Mouse (Mus musculus): ENCODE results near the gene Myh9.

The Myh9 gene

DNA sequence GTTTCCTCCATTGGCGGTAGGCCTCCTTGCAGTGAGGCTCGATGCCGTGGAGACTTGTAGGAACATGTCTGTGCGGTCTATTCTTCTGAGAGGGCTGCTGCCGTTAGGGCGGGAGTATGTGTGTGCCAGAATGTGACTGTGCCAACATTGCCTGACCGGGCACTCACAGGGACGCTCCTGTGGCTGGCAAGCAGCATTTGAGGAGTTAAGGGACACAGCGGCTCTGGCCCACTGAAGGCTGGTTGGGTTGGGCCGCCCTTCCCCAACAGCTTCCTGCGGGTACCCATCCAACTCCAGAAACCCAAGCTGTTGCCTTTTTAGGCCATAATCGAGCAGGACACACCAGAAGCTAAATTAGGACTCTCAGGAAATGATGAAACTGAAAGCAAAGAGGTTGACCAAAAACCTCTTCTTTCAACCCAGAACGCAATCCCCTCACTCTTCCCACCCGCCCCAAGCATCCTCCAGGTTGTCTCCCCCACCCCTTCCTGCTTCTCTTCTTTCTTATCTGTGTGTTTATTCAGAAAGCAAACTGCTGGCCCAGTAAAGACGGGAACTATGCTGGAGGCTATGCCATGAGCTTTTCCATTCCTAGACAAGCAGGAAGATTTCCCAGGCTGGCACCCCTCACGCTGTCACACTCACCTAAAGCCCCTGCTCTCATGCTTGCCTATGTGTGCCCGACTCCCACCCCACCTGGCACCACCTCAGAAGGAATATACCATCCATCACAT, 25.9 kb downstream of the Myh9 start:
- ChIA-PET POLR2A (interaction anchor here in 3 of 4 experiments (0.5 to 27.6 kb wide), 36 partner anchors 7 to 154 kb away, joined by 3 to 538 read pairs (median 4); partner anchors contain the start of genes Myh9 (in 2 of the 3), Apol8 (in 1 of the 3) and Eif3d (in 1 of the 3)), CTCF (interaction anchor here in 3 of 4 experiments (0.6 to 1.5 kb wide), 6 partner anchors 40 to 1485 kb away, joined by 3 to 6 read pairs (median 4); no protein-coding TSS in a partner anchor)

DNA sequence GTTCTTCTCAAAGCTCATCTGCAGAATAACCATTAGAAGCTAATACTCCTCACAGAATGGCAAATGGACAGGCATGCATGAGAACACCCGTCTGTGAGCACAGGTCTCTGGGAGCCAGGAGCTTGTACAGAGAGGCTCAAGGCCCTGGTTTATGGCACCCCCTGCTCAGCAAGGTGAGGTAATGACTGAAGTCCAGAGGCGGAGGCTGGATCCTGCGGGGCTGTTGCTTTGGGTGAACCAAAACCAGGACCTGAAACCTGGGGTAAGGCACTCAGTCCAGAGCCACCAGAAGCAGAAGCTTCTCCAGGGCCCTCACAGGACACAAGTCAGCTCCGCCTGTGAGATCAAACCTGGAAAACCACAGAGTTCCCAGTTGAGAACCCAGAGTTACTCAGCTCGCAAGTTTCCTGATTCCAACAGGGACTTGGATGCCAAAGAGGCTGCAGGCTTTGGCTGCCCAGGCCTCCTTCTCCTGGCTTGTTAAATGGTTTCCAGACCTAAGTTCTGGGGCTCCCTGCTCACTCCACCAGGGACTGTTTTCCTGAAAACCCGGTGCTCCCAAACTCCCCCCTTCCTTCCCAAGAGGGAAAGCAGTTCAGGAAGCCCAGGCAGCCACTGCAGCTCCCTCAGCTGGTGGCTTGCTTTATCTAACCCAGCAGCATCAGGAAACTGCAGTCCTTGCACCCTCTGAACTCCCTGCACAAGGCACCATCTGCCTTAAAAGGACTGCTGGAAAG, 28.2 kb downstream of the Myh9 start:
- POLR2A ChIA-PET = interaction anchor here (0.7 to 27.6 kb wide), 37 partner anchors 8 to 115 kb away, joined by 3 to 538 read pairs (median 6); partner anchors contain the start of genes Myh9 (in 3 of the 4), Apol8 (in 1 of the 4) and Txn2 (in 1 of the 4)
- CTCF ChIA-PET = interaction anchor here in 3 of 4 experiments (0.5 to 2.5 kb wide), 11 partner anchors 11 to 426 kb away, joined by 3 to 9 read pairs (median 4); partner anchors contain the start of gene Apol8 (in 2 of the 3)

DNA sequence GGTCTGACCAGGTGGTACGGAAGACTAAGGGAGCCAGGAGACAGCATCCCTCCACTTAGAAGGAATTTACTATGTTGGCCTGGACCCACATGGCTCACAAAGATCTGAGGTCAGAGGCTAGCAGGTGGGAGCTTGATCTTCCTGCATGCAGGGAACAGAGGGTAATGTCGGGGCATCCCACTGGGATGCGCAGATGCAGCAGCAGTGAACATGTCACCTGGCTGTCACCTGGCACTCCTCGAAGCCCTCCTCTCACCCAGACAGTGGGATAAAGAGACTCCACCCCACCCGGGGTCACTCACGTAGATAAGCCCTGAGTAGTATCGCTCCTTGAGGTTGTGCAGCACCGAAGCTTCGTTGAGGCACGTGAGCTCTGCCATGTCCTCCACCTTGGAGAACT, 29.4 kb downstream of the Myh9 start:
- POLR2A ChIA-PET = interaction anchor here in 2 of 4 experiments (1.0 to 27.6 kb wide), 9 partner anchors 10 to 145 kb away, joined by 3 to 538 read pairs (median 12); partner anchors contain the start of gene Myh9 (in 2 of the 2)
- CTCF ChIA-PET = interaction anchor here in 1 of 4 experiments (2.5 kb wide), 1 partner anchor 10 kb away, joined by 9 read pairs; no protein-coding TSS in a partner anchor

DNA sequence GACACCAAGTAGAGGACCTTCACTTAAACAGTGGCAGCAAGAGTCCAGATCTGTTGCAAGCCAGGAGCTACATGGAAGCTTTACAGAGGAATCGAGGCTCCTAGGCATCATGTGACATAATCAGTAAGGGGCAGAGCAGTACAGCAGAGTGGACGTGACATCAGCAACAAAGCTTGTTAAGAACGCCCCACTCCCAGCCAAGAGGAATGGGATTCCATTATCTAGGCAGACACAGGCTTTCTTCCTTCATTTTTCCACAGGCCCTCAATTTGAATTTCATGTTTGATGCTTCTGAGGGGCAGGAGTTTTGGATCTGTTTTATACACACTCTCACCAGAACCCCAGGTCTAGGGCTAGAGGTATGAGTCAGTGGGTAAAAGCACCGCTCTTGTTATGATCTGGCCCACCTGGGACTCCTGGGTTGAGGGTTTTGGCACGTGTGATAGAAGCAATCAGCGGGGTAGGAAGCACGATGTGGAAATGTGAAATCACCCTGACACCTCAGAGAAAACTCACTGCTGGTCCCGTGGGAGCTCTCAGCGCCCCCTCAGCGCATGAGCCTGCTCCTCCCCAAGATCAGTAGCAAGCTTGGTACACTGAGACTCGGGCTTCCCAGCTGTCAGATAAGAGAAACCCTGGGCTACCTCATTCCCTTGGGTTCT, 30.7 kb downstream of the Myh9 start:
- ChIA-PET CTCF (interaction anchor here (0.6 to 2.2 kb wide), 6 partner anchors 10 to 544 kb away, joined by 3 to 7 read pairs (median 4); no protein-coding TSS in a partner anchor), POLR2A (interaction anchor here (0.5 to 27.6 kb wide), 35 partner anchors 8 to 209 kb away, joined by 3 to 538 read pairs (median 4); partner anchors contain the start of gene Myh9 (in 1 of the 4))

DNA sequence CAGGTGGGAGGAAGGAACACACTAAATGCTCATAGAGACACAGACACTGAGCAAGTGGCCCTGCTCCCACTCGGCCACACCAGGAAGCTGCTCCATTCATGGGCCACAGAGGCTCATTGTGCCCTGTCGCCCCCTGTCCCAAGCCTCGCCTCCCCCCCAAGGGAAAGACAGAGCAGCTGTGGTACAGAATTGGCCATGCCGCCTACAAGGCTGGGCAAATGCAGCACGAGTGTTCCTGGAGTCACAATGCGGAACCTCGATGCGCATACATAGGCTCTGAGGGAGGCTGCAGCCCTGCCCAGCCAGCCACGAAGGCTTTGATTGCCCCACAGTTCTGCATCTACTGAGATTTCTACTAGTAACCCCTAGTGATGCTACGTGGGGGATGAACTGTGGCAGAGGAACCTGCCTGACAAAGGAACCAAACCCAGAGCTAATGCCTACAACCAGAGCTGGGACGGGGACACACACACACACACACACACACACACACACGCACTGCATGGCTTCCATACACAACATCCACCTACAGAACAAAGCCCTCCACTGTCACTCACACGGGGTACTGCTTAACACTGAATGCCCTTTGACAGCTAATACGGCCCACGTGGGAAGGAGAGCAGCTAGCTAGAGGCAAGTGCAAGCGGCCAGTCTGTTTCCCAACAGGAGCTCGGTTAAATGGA, 31.4 kb downstream of the Myh9 start:
- ChIA-PET POLR2A (interaction anchor here (0.6 to 27.6 kb wide), 32 partner anchors 8 to 209 kb away, joined by 3 to 538 read pairs (median 4); partner anchors contain the start of gene Myh9 (in 1 of the 4)), CTCF (interaction anchor here (1.2 to 2.2 kb wide), 5 partner anchors 9 to 35 kb away, joined by 3 to 7 read pairs (median 4); no protein-coding TSS in a partner anchor)

DNA sequence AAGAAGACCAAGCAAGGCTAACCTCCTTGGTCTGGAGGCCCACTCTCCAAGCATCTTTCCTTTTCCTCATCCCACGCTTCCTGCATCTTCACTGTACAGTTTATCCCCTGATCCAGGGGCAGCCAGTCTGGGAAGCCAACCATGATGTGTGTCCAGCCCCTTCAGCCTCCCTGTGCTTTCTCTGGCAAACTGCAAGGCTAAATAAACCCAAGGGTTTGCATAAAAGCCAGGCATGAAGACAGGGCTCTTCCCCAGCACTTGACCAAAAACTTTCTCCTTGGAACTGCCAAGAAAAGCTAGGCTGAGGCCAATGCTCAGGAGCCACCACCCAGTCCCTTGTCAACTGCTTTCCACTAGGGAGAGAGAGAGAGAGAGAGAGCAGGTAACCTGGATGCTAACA, 32.5 kb downstream of the Myh9 start:
- CTCF ChIA-PET = interaction anchor here in 1 of 4 experiments (1.6 kb wide), 1 partner anchor 34 kb away, joined by 3 read pairs; no protein-coding TSS in a partner anchor
- POLR2A ChIA-PET = interaction anchor here in 2 of 4 experiments (1.7 to 27.6 kb wide), 5 partner anchors 8 to 112 kb away, joined by 4 to 538 read pairs (median 13); partner anchors contain the start of gene Myh9 (in 1 of the 2)

DNA sequence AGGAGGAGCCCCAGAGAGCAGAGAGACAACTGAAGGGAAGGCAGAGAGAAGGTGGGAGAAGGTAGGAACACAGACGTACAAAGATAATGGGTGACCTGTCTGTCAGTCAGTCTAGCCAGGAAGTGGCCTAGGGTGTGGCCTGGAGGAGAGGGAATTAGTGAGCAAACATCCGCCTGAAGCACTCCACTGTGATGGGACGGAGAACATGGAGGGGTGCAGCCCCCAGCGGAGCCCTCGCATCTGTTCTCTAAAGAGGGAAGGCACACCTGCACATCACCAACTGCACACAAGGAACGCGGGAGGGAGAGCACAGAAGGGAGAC, 34.8 kb downstream of the Myh9 start:
- POLR2A ChIA-PET = interaction anchor here in 2 of 4 experiments (1.3 to 9.0 kb wide), 4 partner anchors 11 to 60 kb away, joined by 3 to 82 read pairs (median 4); no protein-coding TSS in a partner anchor
- CTCF ChIA-PET = interaction anchor here in 1 of 4 experiments (0.6 kb wide), 1 partner anchor 110 kb away, joined by 6 read pairs; no protein-coding TSS in a partner anchor

DNA sequence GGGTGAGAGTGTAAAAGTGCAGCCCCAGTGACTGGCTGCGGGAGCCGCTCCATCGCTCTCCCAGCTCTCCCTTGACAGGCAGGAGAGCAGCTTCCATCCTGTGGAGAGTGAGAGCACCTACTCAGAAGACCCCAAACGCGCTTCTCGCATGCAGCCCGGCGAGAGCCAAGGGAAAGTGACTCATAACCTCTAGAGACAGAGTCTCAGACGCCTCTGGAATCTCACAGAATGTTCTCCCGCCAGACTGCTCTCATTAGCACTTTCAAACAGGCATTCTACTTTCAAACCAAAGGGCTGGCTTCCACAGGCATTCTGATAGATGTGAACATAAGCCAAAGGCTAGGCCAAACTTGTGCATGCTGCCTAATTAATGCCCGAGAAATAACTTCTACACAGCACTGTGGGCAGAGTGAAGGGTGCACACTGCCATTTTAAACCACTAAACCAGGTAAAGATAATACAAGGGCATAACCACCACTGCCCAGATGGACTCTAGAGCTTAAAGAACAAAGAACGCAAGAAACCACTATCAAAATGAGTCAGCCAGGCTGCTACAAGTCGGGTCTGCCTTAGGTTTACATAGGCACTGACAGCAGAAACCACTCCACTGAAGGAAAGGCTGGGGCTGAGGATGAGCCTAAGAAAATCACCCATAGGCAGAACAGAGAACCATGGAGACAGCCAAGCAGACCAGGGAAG, 35.3 kb downstream of the Myh9 start:
- ChIA-PET POLR2A (interaction anchor here in 3 of 4 experiments (0.8 to 11.0 kb wide), 7 partner anchors 11 to 104 kb away, joined by 3 to 290 read pairs (median 4); no protein-coding TSS in a partner anchor), CTCF (interaction anchor here in 2 of 4 experiments (0.6 to 1.2 kb wide), 3 partner anchors 31 to 110 kb away, joined by 3 to 6 read pairs (median 3); no protein-coding TSS in a partner anchor)

DNA sequence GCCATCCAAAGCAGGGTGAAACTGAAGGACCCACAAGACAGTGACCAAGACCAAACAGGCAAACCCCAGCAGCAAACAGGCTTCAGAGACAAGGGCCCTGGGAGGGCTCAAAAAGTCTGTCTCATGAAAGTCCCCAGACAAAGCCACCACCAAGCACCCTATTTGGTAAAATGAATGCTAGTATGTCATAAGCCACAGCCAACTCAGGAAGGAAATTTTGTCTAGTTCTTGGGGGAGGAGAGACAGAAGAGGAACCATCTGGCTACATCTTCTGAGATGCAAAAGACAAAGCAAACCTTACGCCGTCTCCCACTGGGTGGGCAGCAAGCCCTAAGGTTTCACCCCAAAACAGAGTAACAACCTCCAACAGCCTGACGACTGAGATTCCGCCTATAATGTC, 36.3 kb downstream of the Myh9 start:
- ChIA-PET POLR2A (interaction anchor here in 3 of 4 experiments (0.8 to 11.0 kb wide), 8 partner anchors 13 to 105 kb away, joined by 3 to 290 read pairs (median 5); partner anchors contain the start of gene Myh9 (in 1 of the 3)), CTCF (interaction anchor here in 1 of 4 experiments (0.9 to 1.2 kb wide), 2 partner anchors 30 to 38 kb away, joined by 3 read pairs; no protein-coding TSS in a partner anchor)

DNA sequence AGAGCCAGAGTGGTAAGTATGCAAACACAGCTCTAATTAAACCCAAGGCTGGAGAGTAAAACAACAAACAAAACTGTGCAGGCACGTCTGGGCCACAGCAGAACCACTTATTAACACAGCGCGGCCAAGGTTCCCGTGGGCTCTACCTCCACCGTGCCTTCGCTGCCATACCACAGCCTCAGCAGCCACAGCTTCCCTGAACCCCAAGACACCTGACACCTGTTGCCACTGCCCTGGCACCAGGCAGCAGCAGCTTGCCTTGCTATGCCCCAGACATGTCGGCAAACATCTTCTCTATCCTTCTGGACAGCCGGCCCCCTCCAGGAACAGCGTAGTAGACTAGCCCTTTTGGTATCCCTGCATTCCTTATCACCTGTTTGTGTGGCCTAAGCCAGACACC, 37.0 kb downstream of the Myh9 start:
- CTCF ChIA-PET = interaction anchor here in 2 of 4 experiments (0.7 to 1.3 kb wide), 2 partner anchors 22 to 112 kb away, joined by 3 to 5 read pairs; no protein-coding TSS in a partner anchor
- POLR2A ChIA-PET = interaction anchor here (0.6 to 11.0 kb wide), 21 partner anchors 11 to 442 kb away, joined by 3 to 290 read pairs (median 4); partner anchors contain the start of genes Myh9 (in 2 of the 4) and Eif3d (in 1 of the 4)

DNA sequence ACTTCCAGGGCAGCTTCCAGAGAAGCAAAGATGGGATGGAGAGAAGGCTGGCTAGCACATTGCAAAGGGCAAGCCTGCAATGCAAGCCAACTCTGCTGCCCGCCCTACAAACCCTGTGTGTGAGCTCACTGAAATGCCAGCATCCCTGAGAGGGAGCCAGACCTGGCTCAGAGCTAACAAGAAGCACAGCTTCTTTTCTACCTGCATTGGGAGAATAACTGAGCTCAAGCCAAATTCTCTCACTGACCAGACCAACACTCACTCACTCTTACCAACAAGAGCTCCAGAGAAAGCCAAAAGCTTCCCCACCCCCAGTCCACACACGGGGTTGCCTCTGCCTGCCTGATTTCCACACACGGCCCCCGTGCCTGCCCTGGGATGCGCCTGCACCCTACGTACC, 37.5 kb downstream of the Myh9 start:
- CTCF ChIA-PET = interaction anchor here in 3 of 4 experiments (0.6 to 2.7 kb wide), 5 partner anchors 10 to 124 kb away, joined by 3 to 24 read pairs (median 5); no protein-coding TSS in a partner anchor
- POLR2A ChIA-PET = interaction anchor here (0.6 to 11.0 kb wide), 24 partner anchors 10 to 442 kb away, joined by 3 to 290 read pairs (median 4); partner anchors contain the start of genes Myh9 (in 2 of the 4) and Eif3d (in 1 of the 4)

DNA sequence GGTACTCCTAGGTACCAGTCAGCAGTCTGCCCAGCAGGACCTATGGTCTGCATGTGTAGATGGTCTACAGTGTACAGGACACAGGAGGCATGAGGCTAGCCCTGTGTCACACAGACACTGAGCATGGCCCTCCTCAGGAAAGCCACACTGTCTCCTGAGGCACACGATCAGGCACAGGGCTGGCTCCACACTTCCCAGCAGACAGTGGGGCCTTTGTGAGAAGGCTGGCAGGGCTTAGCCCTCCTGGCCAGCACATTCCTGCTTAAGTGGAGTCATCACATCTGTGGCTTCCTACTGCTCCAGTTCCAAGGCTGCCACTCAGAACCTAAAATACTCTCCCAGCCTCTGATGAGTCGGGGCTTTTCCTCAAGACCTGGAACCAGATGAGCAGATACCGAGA, 38.2 kb downstream of the Myh9 start:
- CTCF ChIA-PET = interaction anchor here in 2 of 4 experiments (0.8 to 2.7 kb wide), 6 partner anchors 10 to 113 kb away, joined by 3 to 24 read pairs (median 6); no protein-coding TSS in a partner anchor

DNA sequence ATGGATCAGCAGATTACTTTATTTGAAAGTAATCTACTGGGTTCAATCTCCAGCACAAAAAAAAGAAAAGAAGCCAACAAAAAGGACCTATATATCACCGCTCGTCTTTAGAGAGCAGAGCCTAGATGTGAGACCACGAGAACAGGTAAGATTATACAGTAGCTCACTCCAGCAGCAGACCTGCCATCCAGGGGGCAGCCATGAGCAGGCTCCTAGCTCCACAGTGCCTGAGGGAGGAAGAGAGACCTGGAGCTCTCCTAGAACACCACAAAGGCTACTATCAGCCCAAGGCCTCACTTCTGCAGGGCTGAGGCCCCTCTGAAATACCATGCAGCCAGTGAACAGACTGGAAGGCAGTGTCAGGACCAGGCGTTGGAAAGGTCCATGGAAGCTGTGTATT, 39.0 kb downstream of the Myh9 start:
- ChIA-PET CTCF (interaction anchor here (0.5 to 2.7 kb wide), 26 partner anchors 11 to 314 kb away, joined by 3 to 24 read pairs (median 4); no protein-coding TSS in a partner anchor), POLR2A (interaction anchor here (0.5 to 11.0 kb wide), 25 partner anchors 8 to 153 kb away, joined by 3 to 290 read pairs (median 4); partner anchors contain the start of genes Myh9 (in 2 of the 4) and Foxred2 (in 1 of the 4))

More for the DNA sequence above, 38.2 kb downstream of the Myh9 start:
- POLR2A ChIA-PET = interaction anchor here (0.6 to 11.0 kb wide), 13 partner anchors 9 to 167 kb away, joined by 3 to 290 read pairs (median 5); partner anchors contain the start of genes Myh9 (in 2 of the 4), Eif3d (in 1 of the 4) and Foxred2 (in 1 of the 4)

DNA sequence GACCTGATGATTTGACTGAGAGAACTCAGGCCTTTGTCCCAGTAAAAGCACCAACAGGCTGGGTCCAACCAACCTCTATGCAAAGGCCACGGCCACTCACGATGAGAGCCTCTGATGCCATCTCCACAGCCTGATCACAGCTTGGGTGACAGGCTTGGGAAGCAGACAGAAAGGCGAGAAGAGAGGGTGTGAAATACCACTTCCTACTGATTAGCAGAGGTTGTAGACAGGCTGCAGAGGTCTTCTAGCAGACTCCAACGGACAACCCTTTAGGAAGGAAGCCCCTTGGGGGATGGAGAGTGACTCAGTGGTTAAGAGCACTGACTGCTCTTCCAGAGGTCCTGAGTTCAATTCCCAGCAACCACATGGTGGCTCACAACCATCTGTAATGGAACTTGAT, 40.8 kb downstream of the Myh9 start:
- CTCF ChIA-PET = interaction anchor here in 1 of 4 experiments (1.5 kb wide), 2 partner anchors 10 to 26 kb away, joined by 3 to 4 read pairs; no protein-coding TSS in a partner anchor
- POLR2A ChIA-PET = interaction anchor here in 3 of 4 experiments (0.5 to 11.0 kb wide), 18 partner anchors 10 to 87 kb away, joined by 3 to 290 read pairs (median 4); partner anchors contain the start of gene Myh9 (in 1 of the 3)

DNA sequence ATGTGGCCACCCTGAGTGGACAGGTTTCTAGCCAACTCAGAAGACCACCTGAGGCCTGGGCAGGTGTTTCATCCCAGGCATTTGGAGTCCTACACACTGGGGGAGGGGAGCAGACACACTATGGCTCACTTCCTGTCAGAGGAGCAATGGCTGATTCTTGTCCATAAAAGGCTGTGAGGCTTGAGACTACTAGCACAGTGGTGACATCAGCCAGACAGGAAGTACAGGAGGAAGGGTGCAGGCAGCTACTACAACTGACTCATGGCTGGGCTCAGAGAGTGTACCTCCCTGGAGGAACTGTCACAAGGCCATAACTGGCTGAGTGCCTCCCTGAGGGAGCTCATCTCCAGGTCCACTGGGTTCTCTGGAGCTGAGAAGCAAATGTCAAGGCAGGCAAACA, 41.5 kb downstream of the Myh9 start:
- ChIA-PET POLR2A (interaction anchor here in 3 of 4 experiments (0.6 to 11.0 kb wide), 19 partner anchors 10 to 110 kb away, joined by 3 to 290 read pairs (median 3); partner anchors contain the start of gene Myh9 (in 2 of the 3)), CTCF (interaction anchor here in 1 of 4 experiments (1.4 to 1.5 kb wide), 2 partner anchors 25 to 117 kb away, joined by 3 read pairs; no protein-coding TSS in a partner anchor)

Measured in embryonic stem cell, embryonic (primary cell).